Mouse (Mus musculus): ENCODE measurements around the gene Map2k2.
"Not testable (repeated sequence)": the region's sequence is repeated elsewhere in the genome, so short reads cannot be mapped to it uniquely, and the experiment has no call there.

Gene Map2k2

DNA sequence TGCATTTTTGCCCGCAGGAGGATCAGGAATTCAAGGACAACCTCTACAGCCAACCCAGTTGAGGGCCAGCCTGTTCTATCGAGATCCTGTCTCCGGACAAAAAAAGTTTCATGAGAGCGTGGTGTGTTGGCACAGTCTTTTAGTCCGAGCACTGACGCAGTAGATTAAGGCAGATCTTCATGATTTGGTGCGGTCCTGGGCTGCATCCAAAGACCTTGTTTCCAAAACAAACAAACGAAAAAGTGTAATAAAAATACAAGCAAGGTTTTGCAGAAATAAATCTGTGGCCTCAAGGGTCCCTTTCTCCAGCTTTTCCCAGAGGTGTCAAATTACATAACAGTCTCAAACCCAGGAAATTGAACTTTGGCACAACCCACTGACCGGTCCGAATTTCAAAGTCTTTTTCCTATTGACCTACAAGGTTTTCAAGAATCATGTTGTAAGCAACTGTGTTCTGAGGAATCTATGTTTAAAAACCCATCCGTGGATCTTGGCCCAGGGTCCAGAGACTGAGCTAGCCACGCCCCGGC lies 70.3 kb downstream of the Map2k2 start:
- DNase-seq (ENCODE audit: low read depth, low spot score): no peak

GRCm38 (mm10) chr10:81176466-81177271 lies 71.0 kb downstream of the Map2k2 start, which contains the start of gene Eef2:
Gene Eef2, plus strand, starts transcription at chr10:81176631.
- DNase-seq (ENCODE audit: low read depth, low spot score): peak; percentile 98

- DNase-seq (ENCODE audit: low read depth, low spot score): peak; percentile 43
Observed at GRCm38 (mm10) chr10:81177491-81177925, 71.8 kb downstream of the Map2k2 start.

DNA sequence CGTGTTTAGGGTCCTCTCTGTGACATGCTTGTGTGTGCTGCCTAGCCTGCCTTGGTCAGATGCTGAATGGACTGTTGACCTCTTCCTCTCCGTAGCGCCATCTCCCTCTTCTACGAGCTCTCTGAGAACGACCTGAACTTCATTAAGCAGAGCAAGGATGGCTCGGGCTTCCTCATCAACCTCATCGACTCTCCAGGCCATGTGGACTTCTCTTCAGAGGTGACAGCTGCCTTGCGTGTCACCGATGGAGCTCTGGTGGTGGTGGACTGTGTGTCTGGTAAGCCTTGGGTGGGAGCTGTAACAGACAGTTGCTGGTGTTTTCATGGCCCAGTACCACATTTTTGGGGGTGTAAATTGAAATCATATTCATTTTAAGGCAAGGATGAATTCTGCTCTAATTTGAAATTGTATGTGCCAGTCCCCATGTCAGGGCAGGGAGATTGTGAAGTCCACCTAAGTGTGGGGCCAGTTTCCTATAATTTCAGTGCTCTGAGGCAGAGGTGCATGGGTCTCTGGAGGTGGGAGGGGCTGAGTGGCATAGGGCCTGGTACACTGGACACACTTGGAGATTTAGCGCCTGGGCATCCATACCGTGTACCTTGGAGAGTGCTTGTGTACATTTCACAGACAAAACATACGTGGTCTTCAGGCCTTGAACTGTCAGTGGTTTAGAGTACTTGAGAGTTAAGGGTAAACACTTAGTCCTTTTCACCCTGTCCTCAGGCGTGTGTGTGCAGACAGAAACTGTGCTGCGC lies 72.4 kb downstream of the Map2k2 start:
- no peak for DNase-seq (ENCODE audit: low read depth, low spot score)

DNA sequence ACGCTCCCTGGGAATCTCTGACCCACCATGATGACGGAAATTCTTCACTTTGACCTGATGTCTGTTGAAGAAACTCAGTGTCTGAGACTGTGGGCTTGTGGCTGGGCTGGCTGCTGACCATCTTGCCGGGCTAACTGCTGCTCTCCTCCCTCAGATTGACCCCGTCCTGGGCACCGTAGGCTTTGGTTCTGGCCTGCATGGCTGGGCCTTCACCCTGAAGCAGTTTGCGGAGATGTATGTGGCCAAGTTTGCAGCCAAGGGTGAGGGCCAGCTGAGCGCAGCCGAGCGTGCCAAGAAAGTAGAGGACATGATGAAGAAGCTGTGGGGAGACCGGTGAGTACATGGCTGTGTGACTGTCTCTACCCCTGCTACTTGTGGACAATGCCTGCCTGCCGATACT lies 73.2 kb downstream of the Map2k2 start:
- DNase-seq (ENCODE audit: low read depth, low spot score): no peak

- no peak for DNase-seq (ENCODE audit: low read depth, low spot score)
Observed at GRCm38 (mm10) chr10:81179451-81180342, 74.0 kb downstream of the Map2k2 start.

DNA sequence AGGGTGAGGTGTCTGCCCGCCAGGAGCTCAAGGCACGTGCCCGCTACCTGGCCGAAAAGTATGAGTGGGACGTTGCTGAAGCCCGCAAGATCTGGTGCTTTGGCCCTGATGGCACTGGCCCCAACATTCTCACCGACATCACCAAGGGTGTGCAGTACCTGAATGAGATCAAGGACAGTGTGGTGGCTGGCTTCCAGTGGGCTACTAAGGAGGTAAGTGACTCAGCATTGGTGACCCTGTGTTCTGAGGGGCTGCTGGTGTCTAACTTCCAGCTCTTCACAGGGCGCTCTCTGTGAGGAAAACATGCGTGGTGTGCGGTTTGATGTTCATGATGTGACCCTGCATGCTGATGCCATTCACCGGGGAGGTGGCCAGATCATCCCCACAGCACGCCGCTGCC lies 75.2 kb downstream of the Map2k2 start:
- DNase-seq (ENCODE audit: low read depth, low spot score): no peak

DNA sequence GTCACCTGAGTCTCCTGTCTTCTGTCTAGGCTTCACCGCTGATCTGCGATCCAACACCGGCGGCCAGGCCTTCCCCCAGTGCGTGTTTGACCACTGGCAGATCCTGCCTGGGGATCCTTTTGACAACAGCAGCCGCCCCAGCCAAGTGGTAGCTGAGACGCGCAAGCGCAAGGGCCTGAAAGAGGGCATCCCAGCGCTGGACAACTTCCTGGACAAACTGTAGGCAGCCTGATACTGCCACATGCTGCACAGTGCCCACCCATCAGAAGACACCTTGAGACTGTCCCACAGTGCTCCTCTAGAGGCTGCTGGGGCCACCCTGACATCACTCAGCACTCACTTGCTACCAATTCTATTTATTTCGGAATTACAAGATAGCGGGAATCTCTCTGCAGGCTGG lies 76.1 kb downstream of the Map2k2 start:
- DNase-seq (ENCODE audit: low read depth, low spot score): not testable (repeated sequence)

DNA sequence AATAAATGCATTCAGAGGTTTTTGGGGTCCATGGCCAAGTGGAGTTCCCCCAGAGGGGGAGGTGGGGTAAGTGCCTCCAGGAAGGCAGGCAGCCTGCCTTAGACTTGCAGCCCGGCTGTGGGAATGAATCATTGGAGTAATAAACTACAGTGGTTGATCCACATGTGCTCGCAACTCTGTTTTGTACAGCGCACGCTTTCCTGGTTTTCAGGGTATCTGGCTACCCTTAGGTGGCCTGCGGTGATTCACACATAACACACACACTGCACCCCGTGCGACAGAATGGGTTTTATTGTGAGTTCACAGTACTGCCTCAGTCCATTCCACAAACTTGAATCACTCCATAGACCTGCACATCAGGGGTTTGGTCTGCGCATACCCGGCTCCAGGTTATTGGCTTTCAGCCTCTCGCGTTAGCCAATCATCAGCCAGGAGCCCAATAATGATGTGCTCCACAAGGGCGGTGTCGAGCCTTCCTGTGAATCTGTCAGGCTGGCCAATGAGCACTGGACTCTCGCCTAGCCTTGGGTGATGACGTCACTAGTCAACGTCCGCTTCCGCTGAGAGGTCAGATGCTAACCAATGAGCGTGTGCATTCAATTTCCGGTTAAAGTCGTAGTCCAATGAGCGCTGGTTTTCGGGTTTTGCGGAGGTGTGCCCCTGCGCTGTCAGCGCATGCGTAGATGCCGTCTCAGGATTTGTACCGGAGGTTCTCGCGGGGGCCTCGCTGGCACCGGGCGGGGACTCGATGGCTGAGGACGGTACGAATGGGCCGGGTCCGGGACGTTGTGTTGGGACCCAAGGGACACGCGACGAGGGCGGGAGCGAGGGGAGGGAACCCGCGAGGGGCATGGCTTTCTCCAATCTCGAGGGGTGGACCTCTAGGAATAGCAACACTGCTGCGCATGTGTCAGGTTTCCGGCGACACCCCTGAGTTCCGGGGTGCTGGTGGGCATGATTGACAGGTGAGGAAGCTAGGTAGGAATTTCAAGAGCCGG lies 76.9 kb downstream of the Map2k2 start, which contains the start of gene Dapk3:
Gene Dapk3 (plus strand): TSS at position 670 of the 998 bp plus-strand sequence.
- peak; percentile 100 for DNase-seq (ENCODE audit: low read depth, low spot score)
